Mouse (Mus musculus) spleen, adult 2 months (tissue): Measurements from ENCODE around the gene Myzap.
"Not testable (repeated sequence)": the region's sequence is repeated elsewhere in the genome, so short reads cannot be mapped to it uniquely, and the experiment has no call there.

Experiments
- CTCF ChIP-seq: fragments of 200-500 bp; IDR thresholded peaks from 2 replicates; pipeline ENCODE4 v1.5.1; 2011; ENCODE audit warnings: mild to moderate bottlenecking, inconsistent platforms; ENCODE audit not compliant: insufficient read depth, insufficient read length, insufficient replicate concordance; ENCODE audit errors: extremely low read depth
- POLR2A ChIP-seq: fragments of 200-500 bp; IDR thresholded peaks from 2 replicates; pipeline ENCODE4 v1.6.1; 2011; ENCODE audit warnings: low read depth, low read length, inconsistent platforms

GRCm38 (mm10) chr9:71620116-71620515 lies 28.0 kb upstream of the Myzap start:
- TF ChIP-seq CTCF, POLR2A: not testable (repeated sequence)
